Mouse (Mus musculus): ENCODE measurements around the gene Nipsnap1. TPM values are rescaled to one million over a fixed set of nuclear protein-coding genes. Genes with fewer than 3 reads are reported as not detected.

Gene Nipsnap1
- polyA plus RNA-seq, 1 experiment from 2014 or later: 75.4 TPM

DNA sequence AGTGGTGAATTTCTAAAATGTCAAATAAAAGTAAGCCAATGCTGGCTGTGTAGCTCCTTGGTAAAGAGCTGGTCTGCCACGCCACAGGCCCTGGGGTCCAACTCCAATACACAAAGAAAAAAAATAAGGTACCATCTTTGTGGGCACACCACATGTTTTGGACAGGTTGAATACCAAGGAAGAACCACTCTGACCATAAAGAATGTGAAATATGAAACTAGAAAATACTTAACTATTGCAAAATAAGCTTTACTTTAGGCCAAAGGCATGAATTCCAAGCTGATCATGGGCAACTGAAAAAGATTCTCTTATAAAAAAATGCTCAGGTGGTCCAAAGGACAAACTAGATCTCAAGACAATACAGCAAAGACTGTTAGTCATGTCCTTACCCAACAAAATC, 35.5 kb upstream of the Nipsnap1 start:
- 88% methylated on average over 1 of the region's 1 CpGs for WGBS
- H3K27me3 ChIP-seq (ENCODE audit: control insufficient read depth, insufficient read depth, low read length): no peaks in the 10 kb centered on the region
- DNase-seq (ENCODE audit: low spot score, missing footprints): no peak

GRCm38 (mm10) chr11:4840942-4841526, 32.7 kb upstream of the Nipsnap1 start:
- H3K36me3 ChIP-seq (ENCODE audit: control insufficient read depth, insufficient read depth, low read length): no peaks in the 10 kb centered on the region
- no peaks in the 10 kb centered on the region for H3K9me3 ChIP-seq (ENCODE audit: control insufficient read depth, low read length)
- ATAC-seq (ENCODE audit: low FRiP score) (no peak), DNase-seq (ENCODE audit: low spot score, missing footprints) (no peak)
- no peak overlapping the region for H3K4me2 ChIP-seq
- H3K27ac ChIP-seq (ENCODE audit: low read depth, low read length): no peak overlapping the region
- H3K4me1 ChIP-seq (ENCODE audit: control insufficient read depth, insufficient read depth, low read length): no peaks in the 10 kb centered on the region
- WGBS: 87% methylated on average over 3 of the region's 3 CpGs
- no peak overlapping the region for H3K4me3 ChIP-seq (ENCODE audit: low read depth, low read length)
- H3K9ac ChIP-seq (ENCODE audit: low read length): no peak overlapping the region
- no peaks in the 10 kb centered on the region for H3K27me3 ChIP-seq (ENCODE audit: control insufficient read depth, insufficient read depth, low read length)

More for the DNA sequence above, 35.5 kb upstream of the Nipsnap1 start:
- H3K9me3 ChIP-seq (ENCODE audit: control insufficient read depth, low read length): no peaks in the 10 kb centered on the region
- H3K36me3 ChIP-seq (ENCODE audit: control insufficient read depth, insufficient read depth, low read length): no peaks in the 10 kb centered on the region
- H3K4me2 ChIP-seq: no peak overlapping the region
- H3K4me3 ChIP-seq (ENCODE audit: low read depth, low read length): no peak overlapping the region
- H3K4me1 ChIP-seq (ENCODE audit: control insufficient read depth, insufficient read depth, low read length): no peaks in the 10 kb centered on the region
- no peak overlapping the region for H3K9ac ChIP-seq (ENCODE audit: low read length)
- no peak for ATAC-seq (ENCODE audit: low FRiP score)
- H3K27ac ChIP-seq (ENCODE audit: low read depth, low read length): no peak overlapping the region

DNA sequence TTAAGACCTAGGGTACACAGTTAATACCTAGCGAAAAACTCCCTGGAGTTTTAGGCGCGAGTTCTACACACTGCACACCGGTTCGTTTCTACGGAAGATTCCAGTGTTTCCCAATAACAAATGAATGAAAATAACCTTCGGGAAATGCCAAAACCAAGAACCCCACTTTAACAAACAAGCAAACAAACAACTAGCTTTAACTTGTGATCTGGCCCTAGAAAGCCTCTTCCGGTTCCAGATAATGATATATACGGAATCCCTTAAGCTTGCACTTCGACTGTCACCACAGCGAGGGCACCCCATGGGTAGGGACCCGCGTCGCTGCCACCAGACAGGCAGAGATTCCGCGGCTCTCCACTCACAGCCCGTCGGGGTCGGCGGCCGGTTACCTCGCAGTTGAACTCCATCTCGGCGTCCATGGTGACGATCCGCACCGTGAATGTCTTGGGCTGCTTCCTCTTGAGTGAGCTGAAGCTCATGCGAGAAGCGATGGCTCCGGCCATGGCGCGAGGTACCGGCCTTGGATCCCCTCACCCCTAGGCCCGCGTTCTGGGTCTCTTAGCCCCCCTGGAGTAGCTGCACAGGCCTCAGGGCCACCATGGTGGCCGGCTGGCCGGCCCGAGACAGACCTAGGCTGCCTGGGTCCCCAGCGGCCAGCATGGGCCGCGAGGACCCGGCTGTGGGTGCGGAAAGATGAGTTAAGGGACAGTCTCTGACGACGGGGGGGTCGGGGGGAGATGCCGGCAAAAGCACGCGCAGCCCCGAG, 25.1 kb upstream of the Nipsnap1 start:
- Histone ChIP-seq H3K4me3 (ENCODE audit: low read depth, low read length) (peak overlapping the region; percentile 88), H3K36me3 (ENCODE audit: control insufficient read depth, insufficient read depth, low read length) (no peaks in the 10 kb centered on the region), H3K9ac (ENCODE audit: low read length) (peak overlapping the region; percentile 93), H3K4me1 (ENCODE audit: control insufficient read depth, insufficient read depth, low read length) (peaks cover 7% of the 10 kb centered on the region), H3K27me3 (ENCODE audit: control insufficient read depth, insufficient read depth, low read length) (no peaks in the 10 kb centered on the region), H3K4me2 (peak overlapping the region; percentile 54), H3K9me3 (ENCODE audit: control insufficient read depth, low read length) (no peaks in the 10 kb centered on the region), H3K27ac (ENCODE audit: low read depth, low read length) (peak overlapping the region; percentile 55; the same call in 1 of the 2 replicates)
- ATAC-seq (ENCODE audit: low FRiP score) (no peak; the same call in none of the 2 replicates), DNase-seq (ENCODE audit: low spot score, missing footprints) (peak; percentile 98)
- WGBS: under 1% methylated on average over 50 of the region's 50 CpGs

- Histone ChIP-seq H3K27ac (ENCODE audit: low read depth, low read length) (peak within 1 kb of the TSS; percentile 55; the same call in 1 of the 2 replicates), H3K4me2 (peak within 1 kb of the TSS; percentile 54), H3K27me3 (ENCODE audit: control insufficient read depth, insufficient read depth, low read length) (no peaks in the 10 kb centered on the region), H3K36me3 (ENCODE audit: control insufficient read depth, insufficient read depth, low read length) (no peaks in the 10 kb centered on the region), H3K9ac (ENCODE audit: low read length) (peak within 1 kb of the TSS; percentile 93), H3K9me3 (ENCODE audit: control insufficient read depth, low read length) (no peaks in the 10 kb centered on the region), H3K4me1 (ENCODE audit: control insufficient read depth, insufficient read depth, low read length) (peaks cover 7% of the 10 kb centered on the region), H3K4me3 (ENCODE audit: low read depth, low read length) (peak within 1 kb of the TSS; percentile 88)
- ATAC-seq (ENCODE audit: low FRiP score) (peak; percentile 99), DNase-seq (ENCODE audit: low spot score, missing footprints) (peak; percentile 98)
- WGBS: under 1% methylated on average over 51 of the region's 60 CpGs
These were observed 24.4 kb upstream of the Nipsnap1 start, which contains the start of gene Nf2 for GRCm38 (mm10) chr11:4849258-4849943. TSS of gene Nf2 (minus strand) at chr11:4849536.

- H3K9ac ChIP-seq (ENCODE audit: low read length): no peak overlapping the region
- DNase-seq (ENCODE audit: low spot score, missing footprints): peak; percentile 85
- 93% methylated on average over 2 of the region's 2 CpGs for WGBS
These were observed 23.3 kb upstream of the Nipsnap1 start for GRCm38 (mm10) chr11:4850404-4850803.

GRCm38 (mm10) chr11:4853021-4853420, 20.7 kb upstream of the Nipsnap1 start:
- Histone ChIP-seq H3K4me3 (ENCODE audit: low read depth, low read length) (no peak overlapping the region), H3K27me3 (ENCODE audit: control insufficient read depth, insufficient read depth, low read length) (no peaks in the 10 kb centered on the region), H3K27ac (ENCODE audit: low read depth, low read length) (no peak overlapping the region), H3K9ac (ENCODE audit: low read length) (no peak overlapping the region), H3K9me3 (ENCODE audit: control insufficient read depth, low read length) (no peaks in the 10 kb centered on the region), H3K4me1 (ENCODE audit: control insufficient read depth, insufficient read depth, low read length) (peaks cover 4% of the 10 kb centered on the region), H3K4me2 (no peak overlapping the region), H3K36me3 (ENCODE audit: control insufficient read depth, insufficient read depth, low read length) (no peaks in the 10 kb centered on the region)
- DNase-seq (ENCODE audit: low spot score, missing footprints): no peak
- no peak for ATAC-seq (ENCODE audit: low FRiP score)

More at GRCm38 (mm10) chr11:4850404-4850803, 23.3 kb upstream of the Nipsnap1 start:
- Histone ChIP-seq H3K4me3 (ENCODE audit: low read depth, low read length) (no peak overlapping the region), H3K4me2 (no peak overlapping the region; the same call in 1 of the 2 replicates), H3K4me1 (ENCODE audit: control insufficient read depth, insufficient read depth, low read length) (peaks cover 7% of the 10 kb centered on the region), H3K36me3 (ENCODE audit: control insufficient read depth, insufficient read depth, low read length) (no peaks in the 10 kb centered on the region), H3K27me3 (ENCODE audit: control insufficient read depth, insufficient read depth, low read length) (no peaks in the 10 kb centered on the region), H3K27ac (ENCODE audit: low read depth, low read length) (no peak overlapping the region), H3K9me3 (ENCODE audit: control insufficient read depth, low read length) (no peaks in the 10 kb centered on the region)
- ATAC-seq (ENCODE audit: low FRiP score): no peak

DNA sequence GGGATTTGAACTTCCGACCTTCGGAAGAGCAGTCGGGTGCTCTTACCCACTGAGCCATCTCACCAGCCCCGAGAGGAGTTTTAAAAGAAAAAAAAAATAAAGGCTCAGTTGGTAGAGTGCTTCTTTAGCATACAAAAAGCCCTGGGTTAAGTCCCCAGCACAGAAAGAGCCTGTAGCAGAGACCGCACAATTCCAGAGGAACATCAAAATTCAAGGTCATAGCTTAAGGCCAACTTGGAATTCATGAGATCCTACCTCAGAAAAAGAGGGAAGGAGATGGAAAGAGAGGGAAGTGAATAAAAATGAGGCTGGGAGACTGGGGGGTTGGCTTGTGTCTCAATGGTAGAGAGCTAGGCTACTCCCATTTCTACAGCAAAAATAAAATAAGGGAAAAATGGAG, 19.6 kb upstream of the Nipsnap1 start:
- Histone ChIP-seq H3K9me3 (ENCODE audit: control insufficient read depth, low read length) (no peaks in the 10 kb centered on the region), H3K9ac (ENCODE audit: low read length) (no peak overlapping the region)
- ATAC-seq (ENCODE audit: low FRiP score): no peak

GRCm38 (mm10) chr11:4858416-4858815, 15.3 kb upstream of the Nipsnap1 start:
- Histone ChIP-seq H3K4me3 (ENCODE audit: low read depth, low read length) (no peak overlapping the region), H3K9me3 (ENCODE audit: control insufficient read depth, low read length) (no peaks in the 10 kb centered on the region), H3K36me3 (ENCODE audit: control insufficient read depth, insufficient read depth, low read length) (no peaks in the 10 kb centered on the region), H3K9ac (ENCODE audit: low read length) (no peak overlapping the region), H3K4me1 (ENCODE audit: control insufficient read depth, insufficient read depth, low read length) (no peaks in the 10 kb centered on the region), H3K4me2 (no peak overlapping the region), H3K27ac (ENCODE audit: low read depth, low read length) (no peak overlapping the region), H3K27me3 (ENCODE audit: control insufficient read depth, insufficient read depth, low read length) (no peaks in the 10 kb centered on the region)
- DNase-seq (ENCODE audit: low spot score, missing footprints): no peak
- ATAC-seq (ENCODE audit: low FRiP score): no peak
- 61% methylated on average over 2 of the region's 2 CpGs for WGBS

More for the DNA sequence above, 19.6 kb upstream of the Nipsnap1 start:
- no peaks in the 10 kb centered on the region for H3K27me3 ChIP-seq (ENCODE audit: control insufficient read depth, insufficient read depth, low read length)
- H3K4me1 ChIP-seq (ENCODE audit: control insufficient read depth, insufficient read depth, low read length): no peaks in the 10 kb centered on the region
- no peak overlapping the region for H3K4me3 ChIP-seq (ENCODE audit: low read depth, low read length)
- H3K36me3 ChIP-seq (ENCODE audit: control insufficient read depth, insufficient read depth, low read length): no peaks in the 10 kb centered on the region
- 85% methylated on average over 5 of the region's 5 CpGs for WGBS
- no peak for DNase-seq (ENCODE audit: low spot score, missing footprints)
- no peak overlapping the region for H3K27ac ChIP-seq (ENCODE audit: low read depth, low read length)
- H3K4me2 ChIP-seq: no peak overlapping the region

- ATAC-seq (ENCODE audit: low FRiP score) (no peak), DNase-seq (ENCODE audit: low spot score, missing footprints) (no peak)
- no peaks in the 10 kb centered on the region for H3K4me1 ChIP-seq (ENCODE audit: control insufficient read depth, insufficient read depth, low read length)
- H3K36me3 ChIP-seq (ENCODE audit: control insufficient read depth, insufficient read depth, low read length): no peaks in the 10 kb centered on the region
- H3K9ac ChIP-seq (ENCODE audit: low read length): no peak overlapping the region
- no peak overlapping the region for H3K4me3 ChIP-seq (ENCODE audit: low read depth, low read length)
- no peak overlapping the region for H3K4me2 ChIP-seq
- no peaks in the 10 kb centered on the region for H3K9me3 ChIP-seq (ENCODE audit: control insufficient read depth, low read length)
- 70% methylated on average over 1 of the region's 1 CpGs for WGBS
- no peak overlapping the region for H3K27ac ChIP-seq (ENCODE audit: low read depth, low read length)
- H3K27me3 ChIP-seq (ENCODE audit: control insufficient read depth, insufficient read depth, low read length): no peaks in the 10 kb centered on the region
These were observed 12.8 kb upstream of the Nipsnap1 start for GRCm38 (mm10) chr11:4860986-4861385.

All from midbrain, embryonic 11.5 days (tissue).